Mouse (Mus musculus) spleen, postnatal 4 days (tissue): ENCODE data around the gene Nrxn3.

ENCODE experiments used
- DNase-seq, 2 experiments: peaks; one replicate each; pipeline ENCODE4 v3.0.0; 2022; ENCODE audit warnings: low spot score in 2 of 2

The Nrxn3 gene

DNA sequence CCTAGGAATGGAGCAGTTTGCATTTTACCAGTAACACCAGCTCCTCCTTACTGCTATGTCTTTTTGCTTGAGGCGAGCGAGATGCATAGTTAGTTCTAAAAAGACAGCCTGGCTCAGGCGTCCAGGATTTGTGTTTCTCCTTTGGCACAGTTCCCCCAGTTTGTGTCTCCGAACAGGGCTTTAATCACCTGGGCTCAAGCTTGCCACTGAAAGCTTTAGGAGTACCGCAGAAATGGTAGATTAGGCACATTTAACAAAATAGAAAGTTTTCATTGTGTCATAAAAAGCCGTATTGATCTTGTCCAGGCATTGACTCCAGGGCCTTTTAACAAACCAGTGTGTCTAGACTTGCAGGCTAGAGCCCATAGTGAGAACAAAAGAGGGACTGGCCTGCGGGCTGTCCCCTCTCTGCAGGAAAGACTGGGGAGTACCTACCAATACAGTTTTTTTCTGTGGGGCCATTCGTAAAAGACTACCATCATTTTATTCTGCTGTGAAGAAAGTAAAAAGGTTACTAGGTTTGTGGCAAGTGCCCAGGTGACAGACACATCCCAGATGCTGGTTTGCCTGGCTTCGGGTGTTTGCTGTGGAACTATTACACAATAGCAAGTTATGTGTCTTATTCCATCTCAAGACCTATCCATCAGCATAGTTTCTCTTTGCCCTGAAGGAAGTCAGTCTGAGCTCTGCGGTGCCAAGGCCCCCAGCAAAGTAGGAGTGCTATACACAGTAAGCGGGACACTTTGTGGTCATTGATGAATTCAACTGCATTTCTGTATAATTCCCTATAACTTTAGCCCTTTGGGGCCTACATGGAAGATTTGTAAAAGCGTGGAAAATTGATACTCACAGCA lies 451.9 kb downstream of the Nrxn3 start:
- DNase-seq = no peak

DNA sequence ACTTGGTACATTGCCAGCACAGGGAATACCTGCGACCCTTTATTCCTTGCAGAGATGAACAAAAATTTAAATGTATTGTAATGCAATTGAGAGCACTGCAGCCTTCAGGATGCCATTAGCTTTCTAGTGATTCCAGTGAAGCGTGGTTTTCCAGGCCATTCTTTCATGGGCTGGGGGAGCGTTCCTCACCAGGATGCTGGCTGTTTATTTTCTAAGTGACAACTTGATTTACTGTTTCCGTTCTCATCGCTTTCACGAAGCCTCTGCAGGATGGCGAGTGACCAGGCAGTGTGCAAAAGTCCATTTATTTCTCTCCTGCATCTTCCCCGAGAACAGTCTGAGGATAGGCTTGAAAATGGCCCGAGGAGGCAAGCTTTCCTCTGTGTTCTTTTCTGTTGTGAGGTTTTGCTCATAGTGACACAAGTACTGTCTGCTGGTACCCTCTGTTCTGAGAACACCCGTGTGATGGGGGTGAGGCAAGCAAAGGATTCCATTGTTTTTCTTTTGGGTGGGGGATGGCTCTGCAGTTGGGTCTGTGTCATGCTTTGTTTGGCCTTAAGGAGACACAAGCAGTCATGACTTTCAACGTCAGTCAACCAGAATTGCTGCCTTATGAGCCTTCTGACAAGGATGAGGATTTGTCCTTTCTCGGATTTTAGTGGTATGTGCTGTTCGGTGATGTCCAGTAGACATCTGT lies 457.4 kb downstream of the Nrxn3 start:
- DNase-seq = no peak

DNA sequence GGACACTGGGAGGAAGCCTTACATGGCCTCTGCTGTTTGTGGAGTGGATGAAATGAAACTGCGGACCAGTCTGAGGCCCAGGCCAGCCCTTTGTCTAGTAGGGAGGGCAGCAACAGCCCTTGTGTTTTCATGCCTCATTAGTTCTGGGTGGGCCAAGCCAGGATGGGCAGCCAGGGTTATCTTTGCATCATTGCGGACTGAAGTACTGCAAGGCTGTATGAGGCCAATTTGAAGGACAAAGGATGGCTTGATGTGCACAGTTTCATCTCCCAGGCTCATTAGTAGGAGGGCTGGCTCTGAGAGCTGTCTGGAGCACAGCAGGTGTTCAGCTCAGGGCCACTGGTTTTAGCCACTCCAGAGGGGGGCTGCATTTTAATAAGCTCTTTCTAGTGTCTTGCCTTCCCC lies 458.5 kb downstream of the Nrxn3 start:
- DNase-seq = no peak

DNA sequence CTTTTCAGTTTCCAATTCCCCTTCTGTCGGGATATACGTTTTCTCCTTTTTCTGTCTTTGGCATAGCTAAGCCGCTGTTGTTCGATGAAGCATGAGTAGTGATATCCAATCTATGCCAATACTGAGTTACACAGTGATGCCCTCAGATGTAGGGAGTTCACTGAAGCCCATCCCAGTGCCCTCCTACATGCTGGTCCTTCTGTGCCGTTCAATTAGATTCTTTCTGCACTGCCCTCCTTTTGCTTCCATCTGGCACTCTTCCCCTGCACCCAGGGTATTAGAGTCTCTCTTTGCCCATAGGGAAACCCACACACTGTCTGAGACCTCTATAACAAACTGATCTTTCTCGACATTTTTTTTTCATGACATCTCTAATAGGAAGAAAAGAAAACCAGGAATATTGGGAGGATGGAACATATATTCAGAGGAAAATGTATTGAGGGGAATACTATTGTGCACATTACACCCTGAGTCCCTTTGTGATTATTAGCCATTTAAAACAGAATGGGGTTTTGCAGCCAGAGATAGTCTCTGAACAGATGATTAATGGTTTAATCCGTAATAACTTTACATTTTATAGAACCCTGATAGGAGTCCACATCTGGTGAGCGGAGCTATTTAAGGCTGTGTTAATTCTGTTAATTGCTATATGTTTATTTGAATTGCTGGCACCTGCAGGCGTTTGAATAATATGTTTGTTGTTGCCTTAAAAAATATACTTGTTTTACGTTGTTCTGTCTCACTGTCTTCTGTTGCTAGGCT lies 476.3 kb downstream of the Nrxn3 start:
- no peak for DNase-seq

DNA sequence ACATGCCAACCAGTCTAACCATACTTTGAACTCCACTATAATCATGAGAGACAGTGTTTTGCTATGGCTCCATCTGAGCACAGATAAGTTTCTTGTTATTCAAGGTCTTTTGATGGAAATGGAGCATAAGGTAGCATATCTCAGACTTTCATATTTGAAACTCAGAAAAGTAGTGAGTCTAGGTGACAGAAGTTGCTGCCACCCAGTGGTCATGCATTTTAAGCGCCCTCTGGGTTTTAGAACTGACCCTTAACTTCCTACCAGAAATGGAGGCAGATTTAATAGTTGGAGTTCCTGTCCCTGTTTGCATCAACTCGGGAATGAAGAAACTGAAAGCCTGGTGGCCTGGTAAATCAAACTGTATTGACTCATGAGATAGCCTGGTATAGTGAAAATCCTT lies 488.9 kb downstream of the Nrxn3 start:
- no peak for DNase-seq

DNA sequence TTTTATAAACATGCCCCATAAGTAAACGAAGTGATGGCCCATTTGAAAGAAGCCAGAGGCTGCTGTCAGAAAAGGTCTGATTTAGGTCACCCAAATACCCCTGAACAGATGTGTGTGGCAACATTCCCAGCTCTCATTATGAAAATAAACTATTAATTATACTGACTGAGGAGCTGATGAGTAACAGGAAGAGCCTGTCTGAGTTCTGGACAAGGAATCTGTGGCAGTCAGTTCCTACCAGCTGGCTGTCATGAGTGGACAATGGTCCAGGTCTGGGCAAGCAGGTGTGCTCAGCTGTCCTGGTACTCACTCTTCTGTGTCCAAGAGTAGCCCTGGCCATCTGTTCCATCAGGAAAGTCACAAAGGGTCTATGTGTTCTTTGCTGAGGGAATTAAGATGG lies 517.1 kb downstream of the Nrxn3 start:
- DNase-seq = no peak

DNA sequence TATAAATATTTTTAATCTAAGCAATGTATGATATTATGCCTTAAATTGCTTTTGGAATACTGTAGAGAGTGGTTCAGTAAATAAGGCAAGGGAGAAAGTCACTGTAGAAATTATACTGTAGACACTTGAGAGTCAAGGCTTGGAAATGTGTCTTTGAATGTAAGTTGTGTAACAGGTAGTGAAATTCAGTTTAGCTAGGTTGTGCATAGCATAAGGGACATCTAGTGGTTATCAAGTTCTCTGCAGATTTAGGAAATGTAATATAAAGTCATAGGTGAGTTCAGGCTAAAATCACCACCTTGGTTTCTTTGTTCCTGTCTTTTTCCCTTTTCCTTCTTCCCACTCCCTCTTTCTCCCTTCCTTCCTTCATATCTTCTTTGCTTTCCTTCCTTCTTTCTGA lies 518.9 kb downstream of the Nrxn3 start:
- DNase-seq = no peak

DNA sequence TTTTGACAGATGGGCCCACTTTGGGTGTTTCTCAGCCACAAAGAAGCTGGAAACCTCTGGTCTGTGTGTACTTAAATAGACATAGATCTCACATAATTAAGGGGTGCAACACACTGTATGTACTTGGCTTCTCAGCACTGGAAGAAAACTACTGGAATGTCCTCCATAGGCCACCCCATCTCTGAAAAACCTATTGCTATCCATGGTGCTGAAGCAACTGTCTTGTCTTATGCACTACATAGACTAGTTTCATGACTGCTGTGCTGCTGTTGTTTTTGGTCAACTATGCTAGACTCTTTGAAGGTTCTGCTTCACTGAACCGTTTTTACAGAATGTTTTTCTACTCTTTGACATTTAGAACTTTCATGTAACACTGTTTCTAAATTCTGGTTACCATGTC lies 519.8 kb downstream of the Nrxn3 start:
- no peak for DNase-seq

DNA sequence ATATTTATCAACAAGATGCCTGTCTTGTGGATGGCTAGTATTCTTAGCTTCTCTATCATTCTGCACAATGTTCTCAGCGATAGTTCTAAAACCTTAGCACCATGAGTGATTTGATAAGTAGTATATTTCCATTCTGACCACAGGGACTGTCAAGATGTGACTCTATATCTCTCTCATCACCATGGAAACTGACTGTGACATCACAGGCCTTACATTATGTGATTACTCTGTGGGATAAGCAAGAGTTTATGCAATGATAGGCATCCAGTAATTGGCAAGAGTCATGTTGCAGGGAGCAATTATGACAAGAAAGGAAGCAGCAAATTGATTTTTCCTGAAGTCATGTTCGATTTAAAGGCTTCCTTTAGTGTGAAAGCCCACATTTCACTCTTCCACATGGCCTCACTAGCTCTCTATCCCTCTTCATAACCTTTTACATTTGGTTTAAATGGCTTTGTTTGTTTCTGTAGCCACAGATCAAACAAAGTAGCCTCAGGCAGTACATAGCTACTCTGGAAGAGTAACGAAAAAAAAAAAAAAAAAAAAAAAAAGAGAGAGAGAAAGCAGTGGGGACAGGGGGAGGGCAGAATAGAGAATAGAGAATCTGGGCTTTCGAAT lies 532.7 kb downstream of the Nrxn3 start:
- DNase-seq = no peak

DNA sequence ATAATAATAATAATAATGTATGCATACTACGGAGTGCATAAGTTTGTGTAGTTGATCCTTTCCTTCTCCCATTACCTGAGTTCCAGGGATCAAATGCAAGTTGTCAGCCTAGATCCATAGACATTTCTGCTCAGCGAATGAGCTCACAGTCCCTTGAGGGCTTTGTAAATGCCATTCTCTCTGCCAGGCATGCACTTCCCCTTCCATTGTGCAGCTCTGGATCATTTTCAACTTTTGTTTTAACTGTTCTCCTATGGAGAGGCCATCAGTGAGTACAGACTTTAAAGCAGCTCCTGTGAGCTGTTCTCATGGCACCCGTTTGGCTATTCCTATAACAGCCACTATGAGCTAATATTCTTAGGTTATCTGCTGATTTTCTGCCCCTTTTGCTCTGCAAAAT lies 536.2 kb downstream of the Nrxn3 start:
- no peak for DNase-seq

DNA sequence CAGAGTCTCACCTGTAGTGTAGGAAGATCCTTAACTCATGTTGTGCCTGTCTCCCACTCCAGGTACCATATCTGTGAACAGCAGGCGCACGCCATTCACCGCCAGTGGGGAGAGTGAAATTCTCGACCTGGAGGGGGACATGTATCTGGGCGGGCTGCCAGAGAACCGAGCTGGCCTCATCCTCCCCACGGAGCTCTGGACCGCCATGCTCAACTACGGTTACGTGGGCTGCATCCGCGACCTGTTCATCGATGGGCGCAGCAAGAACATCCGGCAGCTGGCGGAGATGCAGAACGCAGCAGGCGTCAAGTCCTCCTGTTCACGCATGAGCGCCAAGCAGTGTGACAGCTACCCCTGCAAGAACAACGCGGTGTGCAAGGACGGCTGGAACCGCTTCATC lies 537.4 kb downstream of the Nrxn3 start:
- DNase-seq = no peak

DNA sequence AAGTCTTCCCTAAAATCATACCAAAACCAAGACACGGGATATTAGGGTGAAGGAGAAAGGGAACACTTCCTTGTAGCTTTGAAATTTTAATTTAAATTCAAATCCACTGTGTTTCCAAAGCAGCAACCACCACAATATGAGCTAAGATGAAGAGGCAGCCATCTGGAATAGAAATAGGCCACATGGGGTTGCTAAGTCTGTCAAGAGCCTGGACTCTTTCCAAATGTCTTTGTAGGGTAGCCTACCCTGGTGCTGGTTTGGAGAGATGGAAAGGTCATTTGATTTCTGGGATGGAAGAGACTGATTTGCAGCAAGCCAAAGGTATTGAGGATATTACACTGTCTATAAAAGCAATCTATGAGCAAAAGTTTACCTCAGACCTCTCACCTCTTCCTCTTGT lies 539.6 kb downstream of the Nrxn3 start:
- DNase-seq = no peak

DNA sequence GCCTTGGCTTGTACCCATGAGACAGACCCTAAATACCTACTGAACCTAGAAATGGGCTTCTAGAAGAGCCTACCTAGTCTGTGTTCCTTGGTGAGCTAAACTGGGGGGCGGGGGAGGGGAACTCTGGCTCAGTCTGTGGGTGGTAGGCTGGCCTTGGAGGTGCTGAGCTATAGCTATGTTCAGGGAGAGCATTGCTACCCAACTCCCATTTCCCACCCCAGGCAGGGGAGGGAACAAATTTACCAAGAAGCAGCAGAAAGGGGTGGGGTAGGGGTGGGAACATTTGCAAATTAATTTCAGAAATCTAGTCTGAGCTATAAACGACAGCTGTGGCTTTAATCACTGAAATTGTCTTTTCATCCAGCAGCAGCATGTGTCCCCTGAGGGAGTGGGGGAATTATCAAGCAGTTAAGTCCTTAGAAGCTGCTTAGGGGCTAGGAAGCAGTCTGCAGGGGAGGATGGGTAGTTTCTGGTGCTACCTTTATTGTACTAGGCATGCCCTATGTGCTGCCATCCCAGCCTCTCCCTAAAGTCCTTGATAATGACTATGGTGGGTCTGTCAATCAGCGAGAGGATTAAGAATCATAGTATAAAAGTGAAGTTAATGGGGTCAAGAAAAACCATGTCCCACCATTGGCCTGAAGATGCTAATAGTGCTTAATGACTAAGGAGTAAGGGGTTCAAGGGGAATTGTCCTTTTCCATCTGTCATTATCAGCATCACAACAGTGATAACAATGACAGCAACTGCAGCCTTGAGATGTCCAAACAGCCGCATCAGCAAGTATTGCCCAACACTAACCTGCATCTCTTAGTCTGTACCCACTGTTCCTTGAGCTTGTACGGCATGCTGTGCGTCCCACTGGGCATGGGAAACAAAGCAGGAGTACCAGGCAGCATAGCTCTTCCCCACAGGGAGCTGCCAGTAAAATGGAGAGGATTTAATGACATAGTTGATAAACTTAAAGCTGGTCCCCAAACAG lies 560.0 kb downstream of the Nrxn3 start:
- no peak for DNase-seq

DNA sequence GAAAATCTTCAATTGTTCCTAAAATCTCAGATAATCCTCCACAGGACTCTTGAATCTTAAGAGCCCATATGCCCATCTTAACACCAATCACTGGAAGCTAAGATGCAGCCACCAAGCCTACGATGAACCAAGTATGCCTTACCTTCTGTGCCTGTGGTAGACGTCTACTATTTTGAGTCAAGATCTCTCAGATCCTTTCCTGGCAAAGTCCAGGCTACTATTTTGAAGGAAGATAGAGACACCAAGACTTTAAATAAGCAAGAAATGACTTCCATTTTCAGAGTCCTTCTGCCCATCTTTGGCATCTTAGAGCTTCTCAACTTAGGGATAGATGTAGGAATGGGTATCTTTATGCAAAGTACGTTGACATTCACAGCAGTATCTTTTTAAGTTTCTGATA lies 561.7 kb downstream of the Nrxn3 start:
- DNase-seq = no peak

DNA sequence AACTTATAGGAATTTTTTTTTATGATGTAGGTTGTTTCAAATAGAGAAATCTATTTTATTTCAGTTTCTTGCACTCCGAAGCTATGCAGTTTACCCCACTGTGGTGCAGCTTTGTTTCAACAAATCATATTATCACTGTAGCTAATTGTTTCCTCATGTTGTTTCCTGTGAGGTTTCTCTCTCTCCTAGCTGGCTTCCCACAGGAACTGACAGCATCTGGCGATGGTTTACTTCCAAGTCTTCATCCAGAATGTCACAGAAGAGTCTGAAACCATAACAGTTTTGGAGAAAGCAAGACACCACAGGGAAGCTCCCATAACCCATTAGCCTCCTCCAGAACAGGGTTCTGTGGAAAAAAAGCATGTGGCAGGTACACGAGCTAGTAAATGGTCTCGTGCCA lies 564.4 kb downstream of the Nrxn3 start:
- no peak for DNase-seq

DNA sequence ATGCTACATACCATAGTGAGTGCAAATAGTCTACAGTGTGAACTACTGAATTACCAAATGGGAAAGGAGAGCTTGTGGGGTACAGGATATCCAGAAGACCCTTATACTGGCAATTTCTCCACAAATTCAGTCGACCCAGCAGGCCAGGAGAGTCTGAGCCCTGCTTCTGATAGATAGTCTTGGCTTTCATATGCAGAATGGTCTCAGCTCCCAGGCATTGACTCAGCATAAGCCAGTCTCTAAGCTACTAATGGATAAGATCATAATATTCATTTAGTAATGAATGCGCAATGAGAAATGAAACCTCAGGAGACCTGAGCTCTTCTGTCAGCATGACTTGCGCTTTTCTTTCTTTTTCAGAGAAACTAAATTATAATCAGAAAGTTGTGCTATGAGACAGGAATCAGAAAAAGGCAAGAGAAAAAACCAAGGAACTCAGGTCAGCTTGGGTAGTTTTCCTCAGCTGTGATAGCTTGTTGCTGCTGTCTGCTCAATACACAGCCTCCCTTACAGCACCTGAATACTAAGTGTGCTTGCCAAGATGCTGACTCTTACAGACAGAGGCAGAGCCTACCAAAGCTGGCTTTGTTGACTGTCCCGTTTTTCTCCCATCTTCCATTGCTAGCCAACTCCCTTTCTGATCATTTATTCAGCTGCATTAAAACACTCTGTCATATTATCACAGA lies 567.1 kb downstream of the Nrxn3 start:
- no peak for DNase-seq

DNA sequence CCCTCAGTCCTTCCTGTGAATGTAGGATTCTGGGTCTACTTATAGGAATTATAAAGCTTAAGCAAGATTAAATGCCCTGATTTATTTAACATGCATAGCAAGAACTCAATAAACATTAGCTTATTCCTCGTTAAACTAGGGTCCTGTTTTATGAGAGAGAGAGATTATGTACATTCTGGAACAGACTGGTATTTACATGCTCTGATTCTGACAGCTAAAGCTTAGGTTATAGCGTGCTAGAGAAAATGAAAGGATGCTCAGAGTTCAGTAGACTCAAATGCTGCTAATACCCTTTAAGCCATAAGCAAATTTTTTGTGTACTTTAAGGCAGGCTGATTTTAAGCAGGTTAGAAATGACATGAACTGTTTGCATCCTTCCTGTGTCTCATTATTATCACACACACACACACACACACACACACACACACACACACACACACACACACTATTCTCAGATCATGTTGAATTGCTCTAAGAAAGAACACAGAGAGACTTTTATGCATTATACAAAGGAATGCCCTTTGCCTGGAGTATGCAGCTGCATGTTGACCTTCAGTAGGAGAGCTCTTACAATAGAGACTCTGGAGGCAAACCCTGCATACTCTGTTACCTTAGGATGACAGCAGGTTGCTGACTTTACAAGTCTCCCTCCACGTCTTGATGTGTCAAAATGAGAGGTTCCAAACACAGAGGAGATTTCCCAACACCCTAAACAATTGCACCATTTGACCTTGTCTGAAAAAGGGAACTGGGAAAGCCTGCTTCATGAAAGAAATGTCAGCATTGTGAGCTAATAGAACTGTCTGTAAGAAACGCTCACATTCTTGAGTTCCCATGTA lies 568.3 kb downstream of the Nrxn3 start:
- DNase-seq = no peak

DNA sequence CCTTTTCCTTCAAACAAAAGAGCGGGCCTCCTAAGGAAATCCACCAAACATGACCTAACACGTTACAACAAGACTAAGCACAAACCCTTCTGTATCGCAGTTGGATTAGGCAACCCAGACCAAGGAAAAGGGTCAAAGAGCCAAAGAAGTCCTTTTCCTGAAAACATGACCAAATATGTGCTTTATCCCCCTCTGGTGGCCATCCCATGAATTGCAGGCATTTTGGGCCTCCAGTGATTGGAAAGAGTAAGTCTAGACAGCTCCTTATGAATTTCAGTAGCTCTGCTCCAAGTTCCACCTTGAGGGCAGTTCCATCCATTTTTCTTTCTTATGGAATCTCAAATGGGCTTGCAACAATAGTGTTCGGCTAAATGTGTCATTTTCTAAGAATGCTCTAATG lies 579.3 kb downstream of the Nrxn3 start:
- peak; percentile 28 to 69 for DNase-seq

DNA sequence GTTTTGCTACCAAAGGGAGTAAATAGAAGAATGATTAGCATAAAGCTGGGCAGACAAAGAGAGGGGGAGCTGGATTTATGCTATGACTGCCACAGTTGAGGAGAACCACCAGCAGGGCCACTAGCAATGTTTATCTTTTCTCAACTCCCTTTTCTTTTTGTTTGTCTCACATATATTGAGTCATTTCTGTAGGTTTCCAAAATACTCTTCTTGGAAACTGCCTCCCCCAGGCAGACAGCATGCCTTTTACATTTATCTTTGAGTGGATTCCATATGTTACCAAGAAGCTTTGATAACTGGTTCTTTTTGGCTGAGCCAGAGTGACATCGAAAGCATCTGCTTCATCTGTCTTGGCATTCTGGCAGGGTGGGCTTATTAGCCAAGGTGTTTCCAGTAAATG lies 587.5 kb downstream of the Nrxn3 start:
- DNase-seq = no peak

DNA sequence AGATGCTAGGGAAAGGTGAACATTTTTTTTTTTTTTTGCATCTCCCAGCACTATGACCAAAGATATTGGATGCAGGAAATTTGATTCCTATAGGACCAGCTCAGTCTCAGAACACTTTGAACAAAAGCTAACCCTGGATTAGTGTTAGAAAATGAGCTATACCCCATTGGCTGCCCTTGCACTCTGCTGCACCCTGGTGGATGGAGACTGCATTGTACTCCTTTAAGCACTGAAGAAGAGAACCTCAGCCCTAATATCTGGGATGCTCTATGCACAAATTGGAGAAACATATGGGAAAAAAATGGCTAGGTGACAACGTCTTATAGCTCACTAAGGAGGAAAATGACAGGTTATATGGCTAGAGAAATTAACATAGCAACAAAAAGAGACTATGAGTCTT lies 589.9 kb downstream of the Nrxn3 start:
- DNase-seq = no peak
